Mouse (Mus musculus) midbrain, postnatal 0 days (tissue): ENCODE data around the gene Dip2c. TPM values are rescaled to one million over a fixed set of nuclear protein-coding genes. Genes with fewer than 3 reads are reported as not detected.
A peak's percentile ranks its signal among the peaks of the same experiment; 100 is the strongest.

ENCODE experiments used
- ATAC-seq: fragments of 200-750 bp; cut with Nextera tagmentation; 2 replicates; pipeline ENCODE4 v1.8.0; 2017; ENCODE audit warnings: moderate number of reproducible peaks, mild to moderate bottlenecking, moderate TSS enrichment, moderate library complexity; ENCODE audit not compliant: low FRiP score
- DNase-seq: peaks from one replicate; pipeline ENCODE4 v3.0.0-alpha.2; 2015; ENCODE audit warnings: low spot score
- H3K27ac ChIP-seq: fragments of 300-500 bp; sonication (generic); 2 replicates; pipeline ENCODE4 v1.5.1; 2014; ENCODE audit warnings: low read depth, mild to moderate bottlenecking, low read length, mixed read lengths
- H3K27me3 ChIP-seq: fragments of 300-500 bp; sonication (generic); 2 replicates; pipeline ENCODE4 v1.6.1; 2014; ENCODE audit warnings: low read length, control low read depth, mixed read lengths; ENCODE audit not compliant: insufficient read depth
- H3K36me3 ChIP-seq: fragments of 300-500 bp; sonication (generic); 2 replicates; pipeline ENCODE4 v1.6.1; 2014; ENCODE audit warnings: low read length, control low read depth, mixed read lengths; ENCODE audit not compliant: insufficient read depth
- H3K4me1 ChIP-seq: fragments of 300-500 bp; sonication (generic); 2 replicates; pipeline ENCODE4 v1.6.1; 2014; ENCODE audit warnings: mild to moderate bottlenecking, control low read depth, antibody characterized with exemption, low read length, mixed read lengths; ENCODE audit not compliant: insufficient read depth
- H3K4me2 ChIP-seq: fragments of 300-500 bp; sonication (generic); 2 replicates; pipeline ENCODE4 v1.6.1; 2014; ENCODE audit warnings: low read depth, mild to moderate bottlenecking, low read length, mixed read lengths; ENCODE audit not compliant: poor library complexity, severe bottlenecking
- H3K4me3 ChIP-seq: fragments of 300-500 bp; sonication (generic); 2 replicates; pipeline ENCODE4 v1.5.1; 2014; ENCODE audit warnings: low read depth, mild to moderate bottlenecking, low read length, moderate library complexity
- H3K9ac ChIP-seq: fragments of 300-500 bp; sonication (generic); replicated peaks from 2 replicates; pipeline ENCODE4 v1.6.1; 2014; ENCODE audit warnings: mild to moderate bottlenecking, low read length, moderate library complexity, mixed read lengths; ENCODE audit not compliant: poor library complexity, severe bottlenecking
- H3K9me3 ChIP-seq: fragments of 300-500 bp; sonication (generic); 2 replicates; pipeline ENCODE4 v1.6.1; 2016; ENCODE audit warnings: low read length, control low read depth
- CTCF ChIP-seq: IDR thresholded peaks from 2 replicates; pipeline ENCODE4 v1.5.1; 2016; ENCODE audit warnings: antibody characterized with exemption, mild to moderate bottlenecking
- WGBS: fragments of 180-500 bp; shearing (Covaris S2); extraction: QIAGEN DNeasy Blood & Tissue Kit; methylation state at CpG from one replicate; pipeline ENCODE4 v1.1.7; 2014; 5-methylcytosine and 5-hydroxymethylcytosine counted together
- polyA plus RNA-seq: library from polyadenylated mRNA; unstranded; fragments of >200 nt; fragmentation: Nextera tagmentation; extraction: Ambion mirVana; gene quantifications from 2 replicates; pipeline ENCODE4 v1.2.1, GENCODE M21; 2015
- total RNA-seq: library from RNA; depleted of rRNA; stranded (reverse); fragments of >200 nt; gene quantifications from 2 replicates; pipeline ENCODE4 v1.2.3, GENCODE M21; 2014; rRNA removed

Gene Dip2c
- total RNA-seq (74.4 and 78.2 TPM in 2 replicates), polyA plus RNA-seq (9.5 and 9.7 TPM in 2 replicates)

- WGBS: under 1% methylated on average over 51 of the region's 67 CpGs
- DNase-seq: peak; percentile 94
Measured at GRCm38 (mm10) chr13:9276322-9276855, at the start of gene Dip2c. Dip2c (plus strand) TSS chr13:9276528.

GRCm38 (mm10) chr13:9227078-9227477 is 49.2 kb upstream of the Dip2c start:
- TF ChIP-seq CTCF: no peak
- Histone ChIP-seq H3K4me1 (no peaks in the 10 kb centered on the region), H3K27me3 (no peaks in the 10 kb centered on the region), H3K9me3 (no peaks in the 10 kb centered on the region), H3K4me2 (no peak overlapping the region), H3K36me3 (no peaks in the 10 kb centered on the region), H3K4me3 (no peak overlapping the region), H3K27ac (no peak overlapping the region), H3K9ac (no peak overlapping the region)
- WGBS: 59% methylated on average over 5 of the region's 5 CpGs
- ATAC-seq: no peak
- no peak for DNase-seq

More at GRCm38 (mm10) chr13:9276322-9276855, at the start of gene Dip2c:
- peak within 1 kb of the TSS; percentile 99 for H3K27ac ChIP-seq
- no peaks in the 10 kb centered on the region for H3K9me3 ChIP-seq
- peaks cover 12% of the 10 kb centered on the region; the same call in 1 of the 2 replicates for H3K4me1 ChIP-seq
- H3K27me3 ChIP-seq: no peaks in the 10 kb centered on the region
- H3K4me2 ChIP-seq: peak within 1 kb of the TSS; percentile 70
- TF ChIP-seq CTCF: peak; percentile 40
- ATAC-seq: peak; percentile 91
- peak within 1 kb of the TSS; percentile 100 for H3K4me3 ChIP-seq
- no peaks in the 10 kb centered on the region for H3K36me3 ChIP-seq
- peak within 1 kb of the TSS; percentile 93 for H3K9ac ChIP-seq

- Histone ChIP-seq H3K27me3 (no peaks in the 10 kb centered on the region), H3K9me3 (no peaks in the 10 kb centered on the region), H3K27ac (no peak overlapping the region), H3K36me3 (no peaks in the 10 kb centered on the region), H3K9ac (no peak overlapping the region), H3K4me2 (no peak overlapping the region), H3K4me1 (no peaks in the 10 kb centered on the region), H3K4me3 (no peak overlapping the region)
- DNase-seq (no peak), ATAC-seq (no peak)
- 86% methylated on average over 7 of the region's 7 CpGs for WGBS
- TF ChIP-seq CTCF: no peak
Measured at GRCm38 (mm10) chr13:9237495-9237894, 38.8 kb upstream of the Dip2c start.

GRCm38 (mm10) chr13:9239127-9239526 is 37.2 kb upstream of the Dip2c start:
- no peak overlapping the region for H3K4me3 ChIP-seq
- DNase-seq (no peak), ATAC-seq (no peak)
- no peak overlapping the region for H3K27ac ChIP-seq
- H3K4me2 ChIP-seq: no peak overlapping the region
- 86% methylated on average over 5 of the region's 5 CpGs for WGBS
- 0 out of 2 replicates have a peak, but pooled peaks have one; percentile 8 for TF ChIP-seq CTCF
- H3K4me1 ChIP-seq: no peaks in the 10 kb centered on the region
- H3K36me3 ChIP-seq: no peaks in the 10 kb centered on the region
- H3K9me3 ChIP-seq: no peaks in the 10 kb centered on the region
- no peaks in the 10 kb centered on the region for H3K27me3 ChIP-seq
- no peak overlapping the region for H3K9ac ChIP-seq

GRCm38 (mm10) chr13:9239631-9240236 is 36.6 kb upstream of the Dip2c start:
- no peak overlapping the region for H3K27ac ChIP-seq
- 87% methylated on average over 12 of the region's 12 CpGs for WGBS
- ATAC-seq: no peak

GRCm38 (mm10) chr13:9261748-9262147 is 14.6 kb upstream of the Dip2c start:
- H3K27ac ChIP-seq: no peak overlapping the region
- H3K9me3 ChIP-seq: no peaks in the 10 kb centered on the region
- 74% methylated on average over 4 of the region's 4 CpGs for WGBS
- no peak overlapping the region for H3K4me3 ChIP-seq
- no peaks in the 10 kb centered on the region for H3K4me1 ChIP-seq
- no peak for DNase-seq
- TF ChIP-seq CTCF: no peak
- no peaks in the 10 kb centered on the region for H3K36me3 ChIP-seq
- no peak overlapping the region for H3K4me2 ChIP-seq
- no peak overlapping the region for H3K9ac ChIP-seq
- H3K27me3 ChIP-seq: no peaks in the 10 kb centered on the region
- no peak for ATAC-seq

More at GRCm38 (mm10) chr13:9239631-9240236, 36.6 kb upstream of the Dip2c start:
- H3K36me3 ChIP-seq: no peaks in the 10 kb centered on the region
- no peaks in the 10 kb centered on the region for H3K27me3 ChIP-seq
- no peaks in the 10 kb centered on the region for H3K4me1 ChIP-seq
- H3K9ac ChIP-seq: no peak overlapping the region
- no peak overlapping the region for H3K4me3 ChIP-seq
- no peak overlapping the region for H3K4me2 ChIP-seq
- no peaks in the 10 kb centered on the region for H3K9me3 ChIP-seq
- no peak for TF ChIP-seq CTCF
- no peak for DNase-seq
